Mouse (Mus musculus) kidney, adult 2 months (tissue): ENCODE results near the gene Pik3c2a. TPM values are rescaled to one million over a fixed set of nuclear protein-coding genes. Genes with fewer than 3 reads are reported as not detected.
A peak's percentile ranks its signal among the peaks of the same experiment; 100 is the strongest.

Source experiments
- DNase-seq: peaks from one replicate; pipeline ENCODE4 v3.0.0; 2021
- H3K27ac ChIP-seq: fragments of 200-500 bp; 2 replicates; pipeline ENCODE4 v1.5.1; 2012; ENCODE audit warnings: low read depth, low read length, control low read depth, inconsistent platforms; ENCODE audit not compliant: insufficient read depth
- H3K27me3 ChIP-seq: fragments of 200-500 bp; replicated peaks from 2 replicates; pipeline ENCODE4 v1.6.1; 2012; ENCODE audit warnings: mild to moderate bottlenecking, moderate library complexity, low read length, inconsistent platforms; ENCODE audit not compliant: control insufficient read depth, insufficient read depth
- H3K36me3 ChIP-seq: fragments of 200-500 bp; 2 replicates; pipeline ENCODE4 v1.6.1; 2012; ENCODE audit warnings: mild to moderate bottlenecking, moderate library complexity, low read length, inconsistent platforms; ENCODE audit not compliant: control insufficient read depth, insufficient read depth
- H3K4me1 ChIP-seq: fragments of 200-500 bp; 2 replicates; pipeline ENCODE4 v1.6.1; 2011; ENCODE audit warnings: low read length; ENCODE audit not compliant: control insufficient read depth, insufficient read depth
- H3K4me3 ChIP-seq: fragments of 200-500 bp; 2 replicates; pipeline ENCODE4 v1.5.1; 2011; ENCODE audit warnings: mild to moderate bottlenecking, low read depth, low read length, control low read depth; ENCODE audit not compliant: insufficient read depth
- CTCF ChIP-seq: fragments of 200-500 bp; conservative IDR thresholded peaks from 2 replicates; pipeline ENCODE4 v1.5.1; 2011; ENCODE audit warnings: low read depth, mild to moderate bottlenecking, control low read depth, low read length, moderate library complexity, mixed read lengths; ENCODE audit not compliant: insufficient read depth, insufficient read length
- POLR2A ChIP-seq: fragments of 200-500 bp; IDR thresholded peaks from one replicate; pipeline ENCODE4 v1.6.1; 2011; ENCODE audit warnings: low read depth, low read length, control low read depth
- WGBS: fragments of 180-500 bp; shearing (Covaris S2); methylation state at CpG from one replicate; pipeline ENCODE4 v1.1.7; 2018; 5-methylcytosine and 5-hydroxymethylcytosine counted together
- polyA plus RNA-seq: library from polyadenylated mRNA; depleted of rRNA; stranded (reverse); fragments of >200 nt; gene quantifications from 2 replicates; pipeline ENCODE4 v1.2.3, GENCODE M21; 2012

Gene Pik3c2a
- polyA plus RNA-seq, 1 experiment, result 8.7 TPM

GRCm38 (mm10) chr7:116442226-116442625 lies 1.0 kb downstream of the Pik3c2a start:
- H3K4me3 ChIP-seq, result peak overlapping the region; percentile 74
- 2% methylated on average over 7 of the region's 7 CpGs for WGBS
- DNase-seq, result peak; percentile 68

GRCm38 (mm10) chr7:116441346-116441745 lies 1.9 kb downstream of the Pik3c2a start:
- WGBS, result 53% methylated on average over 1 of the region's 1 CpGs

More at GRCm38 (mm10) chr7:116442226-116442625, 1.0 kb downstream of the Pik3c2a start:
- Histone ChIP-seq H3K4me1 (peaks cover 10% of the 10 kb centered on the region; the same call in 1 of the 2 replicates), H3K27ac (no peak overlapping the region), H3K36me3 (no peaks in the 10 kb centered on the region), H3K27me3 (no peaks in the 10 kb centered on the region; the same call in 1 of the 2 replicates)
- TF ChIP-seq CTCF (no peak), POLR2A (no peak)

GRCm38 (mm10) chr7:116431661-116432060 lies 11.6 kb downstream of the Pik3c2a start:
- Histone ChIP-seq H3K4me3 (no peak overlapping the region), H3K36me3 (no peaks in the 10 kb centered on the region), H3K27me3 (no peaks in the 10 kb centered on the region), H3K27ac (no peak overlapping the region; the same call in 1 of the 2 replicates), H3K4me1 (peaks cover 14% of the 10 kb centered on the region; the same call in 1 of the 2 replicates)
- TF ChIP-seq CTCF, result no peak
- no peak for TF ChIP-seq POLR2A
- WGBS, result 84% methylated on average over 3 of the region's 3 CpGs
- no peak for DNase-seq

More at GRCm38 (mm10) chr7:116441346-116441745, 1.9 kb downstream of the Pik3c2a start:
- DNase-seq, result no peak
- no peaks in the 10 kb centered on the region; the same call in 1 of the 2 replicates for H3K27me3 ChIP-seq
- no peak for TF ChIP-seq CTCF
- no peak for TF ChIP-seq POLR2A
- H3K27ac ChIP-seq, result no peak overlapping the region
- H3K4me1 ChIP-seq, result peaks cover 10% of the 10 kb centered on the region; the same call in 1 of the 2 replicates
- no peak overlapping the region for H3K4me3 ChIP-seq
- H3K36me3 ChIP-seq, result no peaks in the 10 kb centered on the region

GRCm38 (mm10) chr7:116430926-116431325 lies 12.3 kb downstream of the Pik3c2a start:
- H3K27ac ChIP-seq, result no peak overlapping the region
- H3K27me3 ChIP-seq, result no peaks in the 10 kb centered on the region
- H3K4me3 ChIP-seq, result no peak overlapping the region
- H3K36me3 ChIP-seq, result no peaks in the 10 kb centered on the region
- H3K4me1 ChIP-seq, result peaks cover 17% of the 10 kb centered on the region; the same call in 1 of the 2 replicates
- DNase-seq, result no peak
- TF ChIP-seq CTCF (no peak), POLR2A (no peak)
- WGBS, result 35% methylated on average over 2 of the region's 2 CpGs

DNA sequence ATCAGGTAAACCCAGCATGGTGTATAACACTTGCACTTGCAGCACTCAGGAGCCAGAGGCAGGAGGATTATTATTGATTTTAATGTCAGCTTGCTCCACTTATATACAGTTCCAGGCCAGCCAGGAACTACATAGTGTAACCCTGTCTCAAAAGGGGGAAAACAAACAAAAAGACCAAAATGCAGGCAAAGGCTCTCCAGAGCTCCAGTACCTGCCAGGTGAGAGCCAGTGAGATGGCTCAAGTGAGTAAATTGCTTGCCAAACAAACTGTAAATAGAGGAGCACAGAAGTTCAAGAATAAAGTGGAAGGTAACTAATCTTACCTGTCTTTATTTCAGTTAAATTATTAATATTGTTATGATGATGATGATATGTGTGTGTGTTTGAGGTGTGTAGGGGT lies 16.0 kb downstream of the Pik3c2a start:
- H3K27me3 ChIP-seq, result no peaks in the 10 kb centered on the region
- no peak overlapping the region for H3K4me3 ChIP-seq
- H3K4me1 ChIP-seq, result peaks cover 22% of the 10 kb centered on the region; the same call in 1 of the 2 replicates
- TF ChIP-seq POLR2A, result no peak
- no peak for TF ChIP-seq CTCF
- no peaks in the 10 kb centered on the region for H3K36me3 ChIP-seq
- peak overlapping the region; percentile 23; the same call in 1 of the 2 replicates for H3K27ac ChIP-seq
- no peak for DNase-seq

DNA sequence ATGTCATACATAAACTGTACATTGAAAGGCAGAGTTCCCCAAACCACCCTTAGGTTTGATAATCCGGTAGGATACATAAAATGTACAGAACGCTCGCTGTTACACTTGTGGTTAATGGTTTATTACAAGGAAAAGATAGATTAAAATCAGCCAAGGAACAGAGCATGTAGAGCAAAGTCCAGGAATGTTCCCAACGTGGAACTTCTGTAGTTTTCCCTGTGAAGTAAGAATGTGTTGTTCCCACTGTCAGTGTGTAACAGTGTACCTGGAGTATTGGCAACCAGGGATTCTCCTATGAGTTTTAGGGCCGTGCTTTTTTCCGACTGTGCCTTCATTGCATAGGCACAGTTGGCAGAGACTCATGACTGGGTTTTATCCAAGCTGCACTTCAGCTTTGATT lies 17.5 kb downstream of the Pik3c2a start:
- TF ChIP-seq CTCF (no peak), POLR2A (no peak)
- Histone ChIP-seq H3K27me3 (no peaks in the 10 kb centered on the region), H3K27ac (peak overlapping the region; percentile 90), H3K4me3 (no peak overlapping the region), H3K4me1 (peaks cover 17% of the 10 kb centered on the region; the same call in 1 of the 2 replicates), H3K36me3 (no peaks in the 10 kb centered on the region)
- peak; percentile 67 for DNase-seq
- WGBS, result 49% methylated on average over 6 of the region's 6 CpGs

- Histone ChIP-seq H3K36me3 (no peaks in the 10 kb centered on the region; the same call in 1 of the 2 replicates), H3K27ac (no peak overlapping the region), H3K4me1 (peaks cover 6% of the 10 kb centered on the region; the same call in 1 of the 2 replicates), H3K4me3 (no peak overlapping the region), H3K27me3 (no peaks in the 10 kb centered on the region)
- no peak for DNase-seq
- TF ChIP-seq POLR2A, result no peak
Measured at GRCm38 (mm10) chr7:116421081-116421480, 22.2 kb downstream of the Pik3c2a start.

GRCm38 (mm10) chr7:116409438-116409837 lies 33.8 kb downstream of the Pik3c2a start:
- no peaks in the 10 kb centered on the region for H3K36me3 ChIP-seq
- WGBS, result 4% methylated on average over 1 of the region's 1 CpGs
- peaks cover 13% of the 10 kb centered on the region; the same call in 1 of the 2 replicates for H3K4me1 ChIP-seq
- no peak for TF ChIP-seq CTCF
- TF ChIP-seq POLR2A, result no peak
- no peaks in the 10 kb centered on the region for H3K27me3 ChIP-seq
- DNase-seq, result peak; percentile 22
- H3K27ac ChIP-seq, result no peak overlapping the region
- no peak overlapping the region for H3K4me3 ChIP-seq
